Mouse (Mus musculus): ENCODE measurements around the gene Sbk1.
"Not testable (repeated sequence)": the region's sequence is repeated elsewhere in the genome, so short reads cannot be mapped to it uniquely, and the experiment has no call there.

DNA sequence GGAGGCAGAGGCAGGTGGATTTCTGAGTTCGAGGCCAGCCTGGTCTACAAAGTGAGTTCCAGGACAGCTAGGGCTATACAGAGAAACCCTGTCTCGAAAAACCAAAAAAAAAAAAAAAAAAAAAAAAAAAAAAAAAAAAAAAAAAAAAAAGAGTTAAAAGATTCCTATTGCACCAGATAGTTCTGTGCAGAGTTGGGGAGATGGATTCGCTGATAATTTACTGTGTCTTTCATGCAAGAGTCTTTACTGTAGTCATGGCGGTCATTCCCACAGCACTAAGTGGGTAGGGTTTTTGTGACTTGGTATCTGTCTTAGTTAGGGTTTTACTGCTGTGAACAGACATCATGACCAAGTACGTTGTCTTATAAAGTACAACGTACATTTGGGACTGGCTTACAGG lies 56.4 kb downstream of the Sbk1 start:
- not testable (repeated sequence) for TF ChIP-seq CTCF, EP300 (IDR thresholded peaks at IDR 0.05; ENCODE audit: low read depth)
